Mouse (Mus musculus) cerebellum, adult 9-10 months (tissue): ENCODE measurements around the gene Galntl6.
A peak's percentile ranks its signal among the peaks of the same experiment; 100 is the strongest.
"Not testable (repeated sequence)": the region's sequence is repeated elsewhere in the genome, so short reads cannot be mapped to it uniquely, and the experiment has no call there.

Source experiments
- DNase-seq: peaks from one replicate; pipeline ENCODE4 v3.0.0; 2022

Galntl6 gene

GRCm38 (mm10) chr8:57837384-57837783 is 1075.1 kb downstream of the Galntl6 start:
- DNase-seq, result peak; percentile 73

GRCm38 (mm10) chr8:57836981-57837380 is 1075.5 kb downstream of the Galntl6 start:
- DNase-seq, result peak; percentile 45

GRCm38 (mm10) chr8:57836201-57836883 is 1076.1 kb downstream of the Galntl6 start:
- peak; percentile 43 for DNase-seq

- no peak for DNase-seq
These were observed 1089.3 kb downstream of the Galntl6 start for GRCm38 (mm10) chr8:57823151-57823550.

- DNase-seq, result no peak
These were observed 1096.4 kb downstream of the Galntl6 start for GRCm38 (mm10) chr8:57816034-57816433.

- peak; percentile 22 for DNase-seq
These were observed 1105.4 kb downstream of the Galntl6 start for GRCm38 (mm10) chr8:57807060-57807459.

- no peak for DNase-seq
These were observed 1107.3 kb downstream of the Galntl6 start for GRCm38 (mm10) chr8:57805094-57805493.

GRCm38 (mm10) chr8:57803821-57804220 is 1108.6 kb downstream of the Galntl6 start:
- no peak for DNase-seq

- DNase-seq, result peak; percentile 57
These were observed 1111.2 kb downstream of the Galntl6 start for GRCm38 (mm10) chr8:57801197-57801596.

- DNase-seq, result peak; percentile 98
These were observed 1112.1 kb downstream of the Galntl6 start for GRCm38 (mm10) chr8:57800327-57800726.

- DNase-seq, result peak; percentile 88
These were observed 1112.6 kb downstream of the Galntl6 start for GRCm38 (mm10) chr8:57799797-57800204.

- DNase-seq, result peak; percentile 38
These were observed 1119.0 kb downstream of the Galntl6 start for GRCm38 (mm10) chr8:57793455-57793854.

GRCm38 (mm10) chr8:57792246-57792645 is 1120.2 kb downstream of the Galntl6 start:
- peak; percentile 59 for DNase-seq

GRCm38 (mm10) chr8:57791309-57791721 is 1121.1 kb downstream of the Galntl6 start:
- DNase-seq, result peak; percentile 87

GRCm38 (mm10) chr8:57779551-57779950 is 1132.9 kb downstream of the Galntl6 start:
- no peak for DNase-seq

GRCm38 (mm10) chr8:57777988-57778721 is 1134.3 kb downstream of the Galntl6 start:
- DNase-seq, result no peak

- no peak for DNase-seq
These were observed 1135.7 kb downstream of the Galntl6 start for GRCm38 (mm10) chr8:57776723-57777122.

- no peak for DNase-seq
These were observed 1139.6 kb downstream of the Galntl6 start for GRCm38 (mm10) chr8:57772732-57773265.

GRCm38 (mm10) chr8:57767541-57767940 is 1144.9 kb downstream of the Galntl6 start:
- DNase-seq, result no peak

- DNase-seq, result no peak
These were observed 1145.9 kb downstream of the Galntl6 start for GRCm38 (mm10) chr8:57766471-57767065.

GRCm38 (mm10) chr8:57765726-57766351 is 1146.6 kb downstream of the Galntl6 start:
- no peak for DNase-seq

- no peak for DNase-seq
These were observed 1147.2 kb downstream of the Galntl6 start for GRCm38 (mm10) chr8:57765192-57765591.

- DNase-seq, result not testable (repeated sequence)
These were observed 1149.8 kb downstream of the Galntl6 start for GRCm38 (mm10) chr8:57762622-57763021.
